Mouse (Mus musculus) forebrain, embryonic 15.5 days (tissue): ENCODE measurements at regions not wholly inside any gene's neighbourhood (a gene's known extent, or its start where the extent isn't known, plus 50 kb on each side); places are given as distances from the start of the nearest gene placed in this dataset.

Experiments
- ATAC-seq: fragments of 200-750 bp; cut with Nextera tagmentation; replicated peaks from 2 replicates; pipeline ENCODE4 v1.8.0; 2017; ENCODE audit warnings: mild to moderate bottlenecking, moderate TSS enrichment, moderate library complexity
- H3K27ac ChIP-seq: fragments of 300-500 bp; sonication (generic); replicated peaks from 2 replicates; pipeline ENCODE4 v1.5.1; 2015; ENCODE audit warnings: mild to moderate bottlenecking, inconsistent platforms
- H3K27me3 ChIP-seq: fragments of 300-500 bp; sonication (generic); 2 replicates; pipeline ENCODE4 v1.6.1; 2015; ENCODE audit warnings: inconsistent platforms
- H3K36me3 ChIP-seq: fragments of 300-500 bp; sonication (generic); 2 replicates; pipeline ENCODE4 v1.6.1; 2015; ENCODE audit warnings: mild to moderate bottlenecking, inconsistent platforms
- H3K4me1 ChIP-seq: fragments of 300-500 bp; sonication (generic); 2 replicates; pipeline ENCODE4 v1.6.1; 2015; ENCODE audit warnings: inconsistent platforms
- H3K4me2 ChIP-seq: fragments of 300-500 bp; sonication (generic); replicated peaks from 2 replicates; pipeline ENCODE4 v1.6.1; 2015; ENCODE audit warnings: mild to moderate bottlenecking, inconsistent platforms
- H3K4me3 ChIP-seq: fragments of 300-500 bp; sonication (generic); 2 replicates; pipeline ENCODE4 v1.5.1; 2015; ENCODE audit warnings: mild to moderate bottlenecking, inconsistent platforms
- H3K9ac ChIP-seq: fragments of 300-500 bp; sonication (generic); replicated peaks from 2 replicates; pipeline ENCODE4 v1.6.1; 2015; ENCODE audit warnings: mild to moderate bottlenecking, inconsistent platforms
- H3K9me3 ChIP-seq: fragments of 300-500 bp; sonication (generic); 2 replicates; pipeline ENCODE4 v1.6.1; 2016; ENCODE audit warnings: inconsistent platforms
- WGBS: fragments of 180-500 bp; shearing (Covaris S2); methylation state at CpG from one replicate; pipeline ENCODE4 v1.1.7; 2015; ENCODE audit warnings: mixed read lengths; 5-methylcytosine and 5-hydroxymethylcytosine counted together

DNA sequence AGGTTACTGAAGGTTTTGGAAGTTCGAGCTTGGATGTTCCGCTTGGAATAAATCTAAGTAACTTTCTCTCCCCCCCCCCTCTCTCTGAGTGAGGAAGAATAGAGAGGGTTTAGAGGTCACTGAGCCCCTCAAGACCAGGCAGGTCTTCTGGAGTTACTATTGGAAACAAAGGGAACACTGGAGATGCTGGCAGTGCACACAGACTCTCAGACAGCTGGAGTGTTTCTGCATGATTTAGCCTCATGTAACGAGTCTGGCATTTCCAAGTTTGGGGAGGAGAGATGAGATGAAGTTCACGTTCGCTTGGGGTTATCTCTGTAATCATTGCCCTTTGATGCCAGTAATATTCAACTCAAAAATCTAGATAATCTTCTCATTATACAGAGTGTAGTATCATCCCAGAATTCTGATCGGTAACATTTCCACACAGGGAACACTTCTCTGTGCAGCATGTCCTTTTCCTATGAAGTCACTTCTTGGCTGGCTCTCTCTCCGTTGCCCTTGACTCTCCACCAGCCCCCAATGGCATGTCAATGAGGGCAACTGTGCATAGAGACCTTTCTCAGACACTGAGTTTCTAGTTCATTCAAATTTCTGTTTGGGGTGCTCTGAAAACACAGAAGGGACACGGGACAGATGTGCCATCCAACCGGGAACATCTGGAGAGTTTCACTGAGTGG lies 351.0 kb upstream of the Id4 start:
- Histone ChIP-seq H3K9ac (no peak overlapping the region), H3K27me3 (no peaks in the 10 kb centered on the region), H3K4me2 (no peak overlapping the region), H3K36me3 (no peaks in the 10 kb centered on the region), H3K9me3 (no peaks in the 10 kb centered on the region), H3K4me1 (peaks cover 10% of the 10 kb centered on the region; the same call in 1 of the 2 replicates), H3K27ac (no peak overlapping the region), H3K4me3 (no peak overlapping the region)
- ATAC-seq, result 0 out of 2 replicates have a peak, but pooled peaks have one; percentile 48
- WGBS, result 65% methylated on average over 9 of the region's 9 CpGs

- H3K4me2 ChIP-seq, result no peak overlapping the region
- H3K4me3 ChIP-seq, result no peak overlapping the region
- H3K27ac ChIP-seq, result no peak overlapping the region
- H3K9me3 ChIP-seq, result no peaks in the 10 kb centered on the region
- no peak overlapping the region for H3K9ac ChIP-seq
- no peaks in the 10 kb centered on the region for H3K36me3 ChIP-seq
- peaks cover 10% of the 10 kb centered on the region; the same call in 1 of the 2 replicates for H3K4me1 ChIP-seq
- ATAC-seq, result no peak
- WGBS, result 40% methylated on average over 3 of the region's 3 CpGs
- H3K27me3 ChIP-seq, result no peaks in the 10 kb centered on the region
These were observed 350.5 kb upstream of the Id4 start for GRCm38 (mm10) chr13:47910531-47910910.

- H3K27ac ChIP-seq, result peak overlapping the region; percentile 50; the same call in 1 of the 2 replicates
- no peak overlapping the region for H3K4me3 ChIP-seq
- no peaks in the 10 kb centered on the region for H3K27me3 ChIP-seq
- no peak overlapping the region for H3K4me2 ChIP-seq
- H3K4me1 ChIP-seq, result peaks cover 11% of the 10 kb centered on the region; the same call in 1 of the 2 replicates
- H3K9ac ChIP-seq, result no peak overlapping the region
- no peaks in the 10 kb centered on the region for H3K36me3 ChIP-seq
- WGBS, result 34% methylated on average over 8 of the region's 8 CpGs
- ATAC-seq, result peak; percentile 60; the same call in 1 of the 2 replicates
- H3K9me3 ChIP-seq, result no peaks in the 10 kb centered on the region
These were observed 344.6 kb upstream of the Id4 start for GRCm38 (mm10) chr13:47916456-47916855.

- Histone ChIP-seq H3K4me2 (no peak overlapping the region), H3K27me3 (no peaks in the 10 kb centered on the region), H3K36me3 (no peaks in the 10 kb centered on the region), H3K4me3 (no peak overlapping the region), H3K27ac (no peak overlapping the region), H3K9ac (no peak overlapping the region), H3K4me1 (peaks cover 15% of the 10 kb centered on the region; the same call in 1 of the 2 replicates), H3K9me3 (no peaks in the 10 kb centered on the region)
- ATAC-seq, result no peak
- 97% methylated on average over 3 of the region's 3 CpGs for WGBS
These were observed 343.7 kb upstream of the Id4 start for GRCm38 (mm10) chr13:47917370-47917769.

GRCm38 (mm10) chr13:47921044-47921443 lies 340.0 kb upstream of the Id4 start:
- H3K36me3 ChIP-seq, result no peaks in the 10 kb centered on the region
- WGBS, result 21% methylated on average over 5 of the region's 5 CpGs

DNA sequence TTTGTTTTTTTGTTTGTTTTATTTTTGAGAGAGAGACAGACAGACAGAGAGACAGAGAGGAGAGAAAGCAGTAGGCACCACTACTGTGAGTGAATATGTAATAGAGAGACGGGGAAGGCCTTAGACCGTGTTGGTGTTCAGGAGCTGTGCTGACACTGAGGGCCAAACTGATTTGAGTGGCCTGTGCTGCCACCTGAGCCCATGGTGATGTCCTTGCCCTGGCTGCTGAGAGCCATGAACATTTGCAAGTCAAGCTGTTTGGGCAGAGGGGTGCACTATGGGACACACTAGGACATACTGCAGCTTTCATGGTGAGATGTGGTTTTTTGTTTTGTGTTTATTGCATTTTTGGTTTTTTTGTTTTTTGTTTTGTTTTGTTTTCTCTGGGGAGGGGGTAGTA lies 320.3 kb upstream of the Id4 start:
- 86% methylated on average over 2 of the region's 2 CpGs for WGBS
- Histone ChIP-seq H3K27ac (no peak overlapping the region), H3K9ac (no peak overlapping the region)

More at GRCm38 (mm10) chr13:47921044-47921443, 340.0 kb upstream of the Id4 start:
- Histone ChIP-seq H3K4me1 (peaks cover 15% of the 10 kb centered on the region; the same call in 1 of the 2 replicates), H3K9me3 (no peaks in the 10 kb centered on the region), H3K27me3 (no peaks in the 10 kb centered on the region), H3K9ac (no peak overlapping the region), H3K4me2 (no peak overlapping the region), H3K4me3 (no peak overlapping the region), H3K27ac (no peak overlapping the region)
- ATAC-seq, result no peak

GRCm38 (mm10) chr13:47942368-47942787 lies 318.6 kb upstream of the Id4 start:
- ATAC-seq, result peak; percentile 61; the same call in 1 of the 2 replicates
- Histone ChIP-seq H3K4me2 (peak overlapping the region; percentile 36), H3K36me3 (no peaks in the 10 kb centered on the region), H3K4me3 (peak overlapping the region; percentile 20), H3K9me3 (no peaks in the 10 kb centered on the region), H3K27ac (peak overlapping the region; percentile 76), H3K4me1 (peaks cover 23% of the 10 kb centered on the region), H3K9ac (peak overlapping the region; percentile 36), H3K27me3 (no peaks in the 10 kb centered on the region)
- 5% methylated on average over 8 of the region's 8 CpGs for WGBS

More for the DNA sequence above, 320.3 kb upstream of the Id4 start:
- Histone ChIP-seq H3K4me2 (no peak overlapping the region), H3K4me1 (peaks cover 23% of the 10 kb centered on the region), H3K4me3 (no peak overlapping the region), H3K9me3 (no peaks in the 10 kb centered on the region), H3K36me3 (no peaks in the 10 kb centered on the region), H3K27me3 (no peaks in the 10 kb centered on the region)
- no peak for ATAC-seq

- Histone ChIP-seq H3K27ac (no peak overlapping the region), H3K36me3 (no peaks in the 10 kb centered on the region), H3K9ac (no peak overlapping the region), H3K9me3 (no peaks in the 10 kb centered on the region), H3K27me3 (no peaks in the 10 kb centered on the region), H3K4me1 (peaks cover 31% of the 10 kb centered on the region), H3K4me3 (no peak overlapping the region), H3K4me2 (no peak overlapping the region)
- WGBS, result 52% methylated on average over 5 of the region's 5 CpGs
- ATAC-seq, result 0 out of 2 replicates have a peak, but pooled peaks have one; percentile 39
These were observed 317.4 kb upstream of the Id4 start for GRCm38 (mm10) chr13:47943645-47944044.

GRCm38 (mm10) chr13:47948098-47948865 lies 312.7 kb upstream of the Id4 start:
- Histone ChIP-seq H3K4me2 (no peak overlapping the region), H3K27ac (peak overlapping the region; percentile 47; the same call in 1 of the 2 replicates), H3K4me3 (no peak overlapping the region), H3K27me3 (no peaks in the 10 kb centered on the region), H3K9me3 (no peaks in the 10 kb centered on the region), H3K4me1 (peaks cover 36% of the 10 kb centered on the region), H3K9ac (no peak overlapping the region), H3K36me3 (no peaks in the 10 kb centered on the region)
- 50% methylated on average over 10 of the region's 10 CpGs for WGBS
- peak; percentile 21; the same call in 1 of the 2 replicates for ATAC-seq

GRCm38 (mm10) chr13:47950456-47950855 lies 310.6 kb upstream of the Id4 start:
- H3K9ac ChIP-seq, result no peak overlapping the region
- H3K4me1 ChIP-seq, result peaks cover 38% of the 10 kb centered on the region
- no peak overlapping the region for H3K4me3 ChIP-seq
- no peaks in the 10 kb centered on the region for H3K36me3 ChIP-seq
- WGBS, result 15% methylated on average over 2 of the region's 2 CpGs
- no peak overlapping the region for H3K4me2 ChIP-seq
- ATAC-seq, result no peak
- no peaks in the 10 kb centered on the region for H3K27me3 ChIP-seq
- H3K27ac ChIP-seq, result peak overlapping the region; percentile 77
- no peaks in the 10 kb centered on the region for H3K9me3 ChIP-seq

DNA sequence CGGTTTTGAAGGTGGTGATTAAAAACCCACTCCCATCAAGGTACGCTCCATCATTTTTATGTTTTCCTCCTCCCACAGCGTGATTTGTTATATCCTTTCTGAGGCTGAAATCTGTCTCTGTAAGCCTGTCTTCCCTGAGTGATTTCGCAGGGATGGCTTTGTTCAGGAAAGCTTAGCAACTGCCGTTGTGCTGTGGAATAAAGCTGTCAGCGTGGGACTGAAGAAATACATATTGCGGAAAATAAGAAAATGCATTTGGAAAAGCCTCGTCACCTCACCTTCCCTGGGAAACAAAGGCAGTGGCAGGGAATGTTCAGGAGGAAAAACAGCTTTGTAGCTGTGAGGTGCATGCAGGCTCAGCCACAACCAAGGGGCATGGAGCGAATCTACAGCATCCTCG lies 310.0 kb upstream of the Id4 start:
- no peaks in the 10 kb centered on the region for H3K27me3 ChIP-seq
- H3K9ac ChIP-seq, result 0 out of 2 replicates have a peak overlapping the region, but pooled peaks have one; percentile 27
- no peaks in the 10 kb centered on the region for H3K9me3 ChIP-seq
- ATAC-seq, result no peak
- H3K4me2 ChIP-seq, result no peak overlapping the region
- 45% methylated on average over 10 of the region's 10 CpGs for WGBS
- H3K4me3 ChIP-seq, result no peak overlapping the region
- H3K27ac ChIP-seq, result peak overlapping the region; percentile 77
- peaks cover 38% of the 10 kb centered on the region for H3K4me1 ChIP-seq
- H3K36me3 ChIP-seq, result no peaks in the 10 kb centered on the region

- ATAC-seq, result no peak
- no peaks in the 10 kb centered on the region for H3K9me3 ChIP-seq
- no peak overlapping the region for H3K4me2 ChIP-seq
- no peak overlapping the region for H3K9ac ChIP-seq
- H3K4me3 ChIP-seq, result no peak overlapping the region
- WGBS, result 84% methylated on average over 3 of the region's 3 CpGs
- H3K27me3 ChIP-seq, result no peaks in the 10 kb centered on the region
- no peak overlapping the region for H3K27ac ChIP-seq
- H3K4me1 ChIP-seq, result peaks cover 36% of the 10 kb centered on the region
- H3K36me3 ChIP-seq, result no peaks in the 10 kb centered on the region
These were observed 308.1 kb upstream of the Id4 start for GRCm38 (mm10) chr13:47952946-47953345.
